Comparison of ENCODE assay signal across 6 mouse cellular contexts in genomic region chr3:84312326-84312725, GRCm38 (mm10).
"Had no signal": no experiment of that assay in that cellular context is flagged by ENCODE, and none has a peak within 500 bp of the region (broad histone marks: within the 10 kb centered on the region; RNA-seq: fewer than 3 reads in every experiment).

No protein-coding gene starts in this region.

- H3K9me3 ChIP-seq: midbrain, embryonic 12.5 days; neural tube, embryonic 12.5 days; stomach, embryonic 15.5 days had no signal

- H3K27ac ChIP-seq: midbrain, embryonic 10.5 days; midbrain, embryonic 12.5 days; neural tube, embryonic 12.5 days; stomach, embryonic 15.5 days; stomach, postnatal 0 days had no signal

- H3K4me3 ChIP-seq: midbrain, embryonic 10.5 days; midbrain, embryonic 12.5 days; neural tube, embryonic 12.5 days; stomach, embryonic 15.5 days had no signal

- H3K4me1 ChIP-seq: neural tube, embryonic 12.5 days had no signal

- H3K27me3 ChIP-seq: neural tube, embryonic 12.5 days had no signal

- H3K36me3 ChIP-seq: midbrain, embryonic 10.5 days; midbrain, embryonic 12.5 days; neural tube, embryonic 12.5 days; stomach, embryonic 15.5 days had no signal

- H3K4me2 ChIP-seq: stomach, embryonic 15.5 days had no signal

- H3K9ac ChIP-seq: lung, embryonic 14.5 days; midbrain, embryonic 12.5 days; neural tube, embryonic 12.5 days; stomach, embryonic 15.5 days had no signal
